Mouse (Mus musculus) heart, adult 11 months (tissue): ENCODE measurements around the gene Defb26.
A peak's percentile ranks its signal among the peaks of the same experiment; 100 is the strongest.

Source experiments
- DNase-seq: peaks from one replicate; pipeline ENCODE4 v3.0.0; 2022

The Defb26 gene

GRCm38 (mm10) chr2:152511592-152511991, at the start of gene Defb26:
Defb26 (minus strand) TSS chr2:152511692.
- DNase-seq: no peak

- DNase-seq: no peak
Measured at GRCm38 (mm10) chr2:152556655-152557054, 45.2 kb upstream of the Defb26 start.

- DNase-seq: peak; percentile 72
Measured at GRCm38 (mm10) chr2:152553774-152554423, 42.4 kb upstream of the Defb26 start.

GRCm38 (mm10) chr2:152548124-152548523, 36.6 kb upstream of the Defb26 start:
- no peak for DNase-seq

GRCm38 (mm10) chr2:152544691-152545090, 33.2 kb upstream of the Defb26 start:
- no peak for DNase-seq

- no peak for DNase-seq
Measured at GRCm38 (mm10) chr2:152543478-152543877, 32.0 kb upstream of the Defb26 start.

GRCm38 (mm10) chr2:152542897-152543296, 31.4 kb upstream of the Defb26 start:
- DNase-seq: peak; percentile 61

- peak; percentile 46 for DNase-seq
Measured at GRCm38 (mm10) chr2:152541979-152542378, 30.5 kb upstream of the Defb26 start.

GRCm38 (mm10) chr2:152539944-152540710, 28.6 kb upstream of the Defb26 start, which contains the start of gene Defb29:
Defb29 (minus strand) TSS chr2:152540098.
- DNase-seq: no peak

- no peak for DNase-seq
Measured at GRCm38 (mm10) chr2:152517981-152518380, 6.5 kb upstream of the Defb26 start, which contains the start of gene Defb28. Defb28 (plus strand) TSS chr2:152518255.

GRCm38 (mm10) chr2:152516084-152516483, 4.6 kb upstream of the Defb26 start:
- no peak for DNase-seq

GRCm38 (mm10) chr2:152503950-152504349, 7.5 kb downstream of the Defb26 start:
- no peak for DNase-seq

- DNase-seq: no peak
Measured at GRCm38 (mm10) chr2:152500863-152501229, 10.6 kb downstream of the Defb26 start.

- DNase-seq: no peak
Measured at GRCm38 (mm10) chr2:152500204-152500862, 11.2 kb downstream of the Defb26 start.

- DNase-seq: no peak
Measured at GRCm38 (mm10) chr2:152498020-152498419, 13.5 kb downstream of the Defb26 start.

GRCm38 (mm10) chr2:152493151-152493550, 18.3 kb downstream of the Defb26 start:
- no peak for DNase-seq

- DNase-seq: no peak
Measured at GRCm38 (mm10) chr2:152490038-152490437, 21.5 kb downstream of the Defb26 start, which contains the start of gene Defb22. Defb22 (minus strand) TSS chr2:152490138.

GRCm38 (mm10) chr2:152487024-152487423, 24.5 kb downstream of the Defb26 start:
- no peak for DNase-seq

GRCm38 (mm10) chr2:152481726-152482125, 29.8 kb downstream of the Defb26 start:
- no peak for DNase-seq

- DNase-seq: no peak
Measured at GRCm38 (mm10) chr2:152480881-152481280, 30.6 kb downstream of the Defb26 start.

GRCm38 (mm10) chr2:152476763-152477162, 34.7 kb downstream of the Defb26 start, which contains the start of gene Defb20:
Defb20 (plus strand) TSS chr2:152477063.
- no peak for DNase-seq

GRCm38 (mm10) chr2:152472434-152472833, 39.1 kb downstream of the Defb26 start:
- no peak for DNase-seq

GRCm38 (mm10) chr2:152470973-152471372, 40.5 kb downstream of the Defb26 start:
- no peak for DNase-seq
